Mouse (Mus musculus) hindbrain, embryonic 12.5 days (tissue): ENCODE results near the gene Rasgef1c. TPM values are rescaled to one million over a fixed set of nuclear protein-coding genes. Genes with fewer than 3 reads are reported as not detected.

ENCODE experiments used
- ATAC-seq: fragments of 200-750 bp; cut with Nextera tagmentation; 2 replicates; pipeline ENCODE4 v1.8.0; 2017; ENCODE audit warnings: moderate TSS enrichment; ENCODE audit not compliant: low FRiP score
- H3K27ac ChIP-seq: fragments of 300-500 bp; sonication (generic); 2 replicates; pipeline ENCODE4 v1.5.1; 2016; ENCODE audit warnings: mild to moderate bottlenecking
- H3K27me3 ChIP-seq: fragments of 300-500 bp; sonication (generic); 2 replicates; pipeline ENCODE4 v1.6.1; 2016; ENCODE audit warnings: mild to moderate bottlenecking
- H3K36me3 ChIP-seq: fragments of 300-500 bp; sonication (generic); 2 replicates; pipeline ENCODE4 v1.6.1; 2016; ENCODE audit warnings: mild to moderate bottlenecking
- H3K4me1 ChIP-seq: fragments of 300-500 bp; sonication (generic); 2 replicates; pipeline ENCODE4 v1.6.1; 2016
- H3K4me2 ChIP-seq: fragments of 300-500 bp; sonication (generic); replicated peaks from 2 replicates; pipeline ENCODE4 v1.6.1; 2016; ENCODE audit warnings: mild to moderate bottlenecking
- H3K4me3 ChIP-seq: fragments of 300-500 bp; sonication (generic); 2 replicates; pipeline ENCODE4 v1.5.1; 2016; ENCODE audit warnings: mild to moderate bottlenecking
- H3K9ac ChIP-seq: fragments of 300-500 bp; sonication (generic); 2 replicates; pipeline ENCODE4 v1.6.1; 2016; ENCODE audit warnings: mild to moderate bottlenecking, moderate library complexity
- H3K9me3 ChIP-seq: fragments of 300-500 bp; sonication (generic); replicated peaks from 2 replicates; pipeline ENCODE4 v1.6.1; 2016; ENCODE audit warnings: mild to moderate bottlenecking
- WGBS: fragments of 180-500 bp; shearing (Covaris S2); methylation state at CpG from one replicate; pipeline ENCODE4 v1.1.7; 2016; 5-methylcytosine and 5-hydroxymethylcytosine counted together
- microRNA-seq: library from miRNA; unstranded; fragments of <30 nt; microRNA quantifications from one replicate; pipeline ENCODE4, GENCODE M21; 2017
- polyA plus RNA-seq: library from polyadenylated mRNA; unstranded; fragments of >200 nt; fragmentation: Nextera tagmentation; extraction: Ambion mirVana; gene quantifications from 2 replicates; pipeline ENCODE4 v1.2.1, GENCODE M21; 2016

Gene Rasgef1c
- polyA plus RNA-seq, 1 experiment from 2014 or later = 5.3 TPM

DNA sequence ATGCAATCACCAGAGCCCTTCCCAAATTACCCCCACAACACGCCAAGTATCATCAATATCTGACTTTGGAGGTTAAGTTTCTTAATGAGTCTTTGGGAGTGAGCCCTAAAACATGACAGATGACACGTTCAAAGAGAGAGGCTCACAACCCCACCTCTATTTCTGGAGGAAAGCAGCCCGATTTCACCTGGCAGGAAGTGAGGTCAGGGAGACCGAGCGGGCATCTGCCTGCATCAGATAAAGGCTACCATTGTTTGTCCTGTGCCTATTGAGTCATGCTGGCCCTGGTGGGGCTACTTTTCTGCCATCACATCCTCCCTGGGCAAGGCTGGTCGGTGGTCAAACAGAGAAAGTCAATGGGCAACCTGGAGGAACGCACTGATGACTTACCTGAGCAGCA, 115.9 kb downstream of the Rasgef1c start:
- ATAC-seq = no peak
- no peak overlapping the region for H3K4me2 ChIP-seq
- 76% methylated on average over 7 of the region's 7 CpGs for WGBS
- H3K27me3 ChIP-seq = 0 out of 2 replicates have a peak, but pooled peaks cover 1% of the 10 kb centered on the region
- no peaks in the 10 kb centered on the region for H3K9me3 ChIP-seq
- no peaks in the 10 kb centered on the region for H3K36me3 ChIP-seq
- H3K4me3 ChIP-seq = no peak overlapping the region
- H3K9ac ChIP-seq = no peak overlapping the region
- no peak overlapping the region for H3K27ac ChIP-seq
- H3K4me1 ChIP-seq = no peaks in the 10 kb centered on the region

- Histone ChIP-seq H3K4me2 (no peak overlapping the region), H3K27me3 (0 out of 2 replicates have a peak, but pooled peaks cover 10% of the 10 kb centered on the region), H3K9ac (no peak overlapping the region), H3K36me3 (no peaks in the 10 kb centered on the region), H3K27ac (no peak overlapping the region), H3K9me3 (no peaks in the 10 kb centered on the region), H3K4me1 (no peaks in the 10 kb centered on the region), H3K4me3 (no peak overlapping the region)
- no peak for ATAC-seq
These were observed 117.2 kb downstream of the Rasgef1c start for GRCm38 (mm10) chr11:50018848-50019247.

DNA sequence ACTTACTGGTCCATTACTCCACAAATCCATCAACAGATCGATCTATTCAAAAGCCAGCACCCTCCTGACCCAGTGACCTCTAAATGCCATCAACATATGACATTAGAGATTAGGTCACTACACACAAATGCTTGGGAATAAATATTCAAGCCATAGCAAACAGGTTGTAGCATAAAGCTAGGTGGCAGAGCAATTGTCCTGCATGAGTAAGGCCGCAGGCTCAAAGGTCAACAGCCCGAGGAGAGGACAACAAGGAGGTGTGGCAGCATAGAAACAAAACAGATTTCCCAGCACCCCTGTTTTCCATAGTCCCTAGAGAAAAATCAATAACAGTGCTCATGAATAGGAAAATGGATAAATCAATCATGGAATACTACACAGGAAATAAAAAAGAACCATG, 120.5 kb downstream of the Rasgef1c start:
- peaks cover 15% of the 10 kb centered on the region; the same call in 1 of the 2 replicates for H3K27me3 ChIP-seq
- H3K27ac ChIP-seq = no peak overlapping the region
- ATAC-seq = no peak
- H3K36me3 ChIP-seq = no peaks in the 10 kb centered on the region
- peaks cover 6% of the 10 kb centered on the region for H3K4me1 ChIP-seq
- no peak overlapping the region for H3K4me3 ChIP-seq
- H3K4me2 ChIP-seq = no peak overlapping the region
- H3K9me3 ChIP-seq = no peaks in the 10 kb centered on the region
- WGBS = 65% methylated on average over 3 of the region's 3 CpGs
- no peak overlapping the region for H3K9ac ChIP-seq

- peaks cover 25% of the 10 kb centered on the region for H3K4me1 ChIP-seq
- no peaks in the 10 kb centered on the region for H3K9me3 ChIP-seq
- H3K27ac ChIP-seq = no peak overlapping the region
- H3K9ac ChIP-seq = no peak overlapping the region
- no peaks in the 10 kb centered on the region for H3K36me3 ChIP-seq
- peaks cover 15% of the 10 kb centered on the region; the same call in 1 of the 2 replicates for H3K27me3 ChIP-seq
- ATAC-seq = peak; percentile 39
- H3K4me3 ChIP-seq = peak overlapping the region; percentile 96
- peak overlapping the region; percentile 72 for H3K4me2 ChIP-seq
- WGBS = 60% methylated on average over 6 of the region's 6 CpGs
These were observed 122.8 kb downstream of the Rasgef1c start for GRCm38 (mm10) chr11:50024445-50024832.

GRCm38 (mm10) chr11:50024833-50025720, 123.4 kb downstream of the Rasgef1c start, which contains the start of gene Rnf130:
Gene Rnf130, plus strand, starts transcription at chr11:50025346.
- ATAC-seq = peak; percentile 90
- Histone ChIP-seq H3K27ac (peak within 1 kb of the TSS; percentile 93), H3K9me3 (no peaks in the 10 kb centered on the region), H3K27me3 (peaks cover 15% of the 10 kb centered on the region; the same call in 1 of the 2 replicates), H3K4me1 (peaks cover 25% of the 10 kb centered on the region), H3K36me3 (no peaks in the 10 kb centered on the region), H3K9ac (peak within 1 kb of the TSS; percentile 99), H3K4me3 (peak within 1 kb of the TSS; percentile 96), H3K4me2 (peak within 1 kb of the TSS; percentile 72)
- under 1% methylated on average over 90 of the region's 129 CpGs for WGBS

GRCm38 (mm10) chr11:50025721-50026520, 124.3 kb downstream of the Rasgef1c start:
- Histone ChIP-seq H3K4me3 (peak overlapping the region; percentile 96), H3K27ac (peak overlapping the region; percentile 93), H3K9me3 (no peaks in the 10 kb centered on the region), H3K4me2 (peak overlapping the region; percentile 72), H3K27me3 (peaks cover 15% of the 10 kb centered on the region; the same call in 1 of the 2 replicates), H3K4me1 (peaks cover 25% of the 10 kb centered on the region), H3K9ac (peak overlapping the region; percentile 99), H3K36me3 (no peaks in the 10 kb centered on the region)
- WGBS = 7% methylated on average over 24 of the region's 24 CpGs
- ATAC-seq = no peak; the same call in 1 of the 2 replicates

DNA sequence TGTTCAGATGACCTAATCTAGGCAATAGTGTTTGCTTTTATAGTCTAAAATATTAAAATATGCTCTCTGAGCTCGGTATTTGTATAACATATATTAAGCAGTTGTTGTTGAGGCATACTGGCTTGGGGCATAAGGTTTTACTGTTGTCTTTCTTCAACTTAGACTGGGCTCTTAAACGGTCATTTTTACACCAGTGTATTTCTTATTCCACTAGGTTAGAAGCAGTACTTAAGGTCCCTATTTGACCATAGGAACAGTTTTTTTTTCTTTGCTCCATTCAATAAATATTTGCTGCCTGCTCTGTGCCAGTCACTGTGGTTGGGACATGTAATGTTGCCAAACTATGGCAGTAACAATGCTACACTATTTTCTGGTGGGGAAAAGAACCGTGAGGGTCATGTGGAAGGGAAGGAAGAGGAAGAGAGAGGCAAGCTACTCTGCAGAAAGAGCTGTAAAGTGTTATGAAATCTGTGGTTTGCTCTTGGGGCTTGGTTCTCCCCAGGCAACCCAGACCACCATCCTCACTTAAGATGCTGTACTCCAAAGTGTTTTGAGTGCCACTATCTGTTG, 125.0 kb downstream of the Rasgef1c start:
- ATAC-seq = no peak
- Histone ChIP-seq H3K4me3 (peak overlapping the region; percentile 96), H3K4me1 (peaks cover 25% of the 10 kb centered on the region), H3K27me3 (peaks cover 15% of the 10 kb centered on the region; the same call in 1 of the 2 replicates), H3K9ac (peak overlapping the region; percentile 99), H3K9me3 (no peaks in the 10 kb centered on the region), H3K36me3 (no peaks in the 10 kb centered on the region), H3K4me2 (peak overlapping the region; percentile 72), H3K27ac (no peak overlapping the region)
- 34% methylated on average over 3 of the region's 3 CpGs for WGBS

DNA sequence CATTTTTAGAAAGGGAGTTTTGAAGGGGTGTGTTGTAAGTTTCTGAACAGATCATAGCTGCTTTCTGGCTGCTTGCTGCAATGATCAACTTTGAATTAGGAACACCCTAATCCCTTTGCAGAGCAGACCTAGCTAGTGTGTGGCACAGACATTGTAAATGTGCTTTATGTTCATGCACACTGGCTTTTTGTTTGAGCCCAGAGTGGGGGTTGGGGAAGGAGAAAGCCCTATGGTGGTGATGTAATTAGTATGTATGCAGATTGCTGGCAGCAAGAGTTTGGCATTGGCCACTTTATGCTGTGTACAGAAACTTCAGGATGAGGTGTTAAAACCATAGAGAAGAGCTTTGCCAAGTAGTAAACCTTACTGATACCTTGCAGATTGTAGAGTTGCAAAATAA, 126.8 kb downstream of the Rasgef1c start:
- no peak overlapping the region for H3K9ac ChIP-seq
- peak overlapping the region; percentile 72 for H3K4me2 ChIP-seq
- H3K4me1 ChIP-seq = peaks cover 25% of the 10 kb centered on the region
- peaks cover 9% of the 10 kb centered on the region; the same call in 1 of the 2 replicates for H3K27me3 ChIP-seq
- no peak; the same call in 1 of the 2 replicates for ATAC-seq
- H3K4me3 ChIP-seq = no peak overlapping the region
- no peaks in the 10 kb centered on the region for H3K36me3 ChIP-seq
- 0 out of 2 replicates have a peak overlapping the region, but pooled peaks have one; percentile 67 for H3K27ac ChIP-seq
- H3K9me3 ChIP-seq = no peaks in the 10 kb centered on the region

Small RNA genes within 50 kb of the gene (microRNA-seq; reads per million reads assigned to microRNA genes)
- not detected for gene Gm23492

Other genes with a start within 250 kb of the Rasgef1c start
- gene Scgb3a1, start 238.2 kb upstream of the Rasgef1c start, polyA plus RNA-seq = not detected in 2 replicates
- 92.2 and 93.1 TPM in 2 replicates for gene Cnot6, start 189.1 kb upstream of the Rasgef1c start, polyA plus RNA-seq
- gene Gfpt2, start 107.7 kb upstream of the Rasgef1c start, polyA plus RNA-seq = 20.2 and 22.5 TPM in 2 replicates
- gene Mapk9, start 55.1 kb upstream of the Rasgef1c start, polyA plus RNA-seq = 54.4 and 62.3 TPM in 2 replicates
- 84.2 and 84.3 TPM in 2 replicates for gene Rnf130, start 123.5 kb downstream of the Rasgef1c start, polyA plus RNA-seq
- gene Tbc1d9b, start 229.6 kb downstream of the Rasgef1c start, polyA plus RNA-seq = 46.1 and 51.2 TPM in 2 replicates